Mouse (Mus musculus) kidney, embryonic 16.5 days (tissue): ENCODE results near the gene Rraga. TPM values are rescaled to one million over a fixed set of nuclear protein-coding genes. Genes with fewer than 3 reads are reported as not detected.
"Not testable (repeated sequence)": the region's sequence is repeated elsewhere in the genome, so short reads cannot be mapped to it uniquely, and the experiment has no call there.

Experiments
- ATAC-seq: fragments of 200-750 bp; cut with Nextera tagmentation; 2 replicates; pipeline ENCODE4 v1.8.0; 2017; ENCODE audit warnings: moderate TSS enrichment; ENCODE audit not compliant: low FRiP score, low TSS enrichment
- H3K27ac ChIP-seq: fragments of 300-500 bp; sonication (generic); 2 replicates; pipeline ENCODE4 v1.5.1; 2014; ENCODE audit warnings: low read length
- H3K27me3 ChIP-seq: fragments of 300-500 bp; sonication (generic); 2 replicates; pipeline ENCODE4 v1.6.1; 2014; ENCODE audit warnings: low read length, control low read depth, mixed read lengths; ENCODE audit not compliant: insufficient read depth
- H3K36me3 ChIP-seq: fragments of 300-500 bp; sonication (generic); 2 replicates; pipeline ENCODE4 v1.6.1; 2014; ENCODE audit warnings: low read length, control low read depth, mixed read lengths; ENCODE audit not compliant: insufficient read depth
- H3K4me1 ChIP-seq: fragments of 300-500 bp; sonication (generic); 2 replicates; pipeline ENCODE4 v1.6.1; 2014; ENCODE audit warnings: low read length, control low read depth, mixed read lengths; ENCODE audit not compliant: insufficient read depth
- H3K4me2 ChIP-seq: fragments of 300-500 bp; sonication (generic); replicated peaks from 2 replicates; pipeline ENCODE4 v1.6.1; 2014; ENCODE audit warnings: low read depth, low read length
- H3K4me3 ChIP-seq: fragments of 300-500 bp; sonication (generic); 2 replicates; pipeline ENCODE4 v1.5.1; 2014; ENCODE audit warnings: mild to moderate bottlenecking, low read length
- H3K9ac ChIP-seq: fragments of 300-500 bp; sonication (generic); replicated peaks from 2 replicates; pipeline ENCODE4 v1.6.1; 2014; ENCODE audit warnings: low read length
- H3K9me3 ChIP-seq: fragments of 300-500 bp; sonication (generic); 2 replicates; pipeline ENCODE4 v1.6.1; 2016; ENCODE audit warnings: low read length, control low read depth
- WGBS: fragments of 180-500 bp; shearing (Covaris S2); extraction: QIAGEN DNeasy Blood & Tissue Kit; methylation state at CpG from one replicate; pipeline ENCODE4 v1.1.7; 2014; 5-methylcytosine and 5-hydroxymethylcytosine counted together
- polyA plus RNA-seq: library from polyadenylated mRNA; unstranded; fragments of >200 nt; fragmentation: Nextera tagmentation; extraction: Ambion mirVana; gene quantifications from 2 replicates; pipeline ENCODE4 v1.2.1, GENCODE M21; 2015

Rraga gene
- polyA plus RNA-seq, 1 experiment from 2014 or later, result 121 TPM

- Histone ChIP-seq H3K4me1 (peaks cover 13% of the 10 kb centered on the region), H3K9me3 (no peaks in the 10 kb centered on the region), H3K4me2 (no peak overlapping the region), H3K4me3 (no peak overlapping the region), H3K9ac (no peak overlapping the region), H3K36me3 (peaks cover 13% of the 10 kb centered on the region), H3K27ac (no peak overlapping the region), H3K27me3 (no peaks in the 10 kb centered on the region)
- no peak for ATAC-seq
- 64% methylated on average over 4 of the region's 4 CpGs for WGBS
These were observed 4.6 kb downstream of the Rraga start for GRCm38 (mm10) chr4:86580056-86580455.

GRCm38 (mm10) chr4:86580591-86580990 is 5.1 kb downstream of the Rraga start:
- Histone ChIP-seq H3K4me3 (no peak overlapping the region), H3K27me3 (no peaks in the 10 kb centered on the region), H3K36me3 (peaks cover 13% of the 10 kb centered on the region), H3K4me2 (no peak overlapping the region), H3K9ac (no peak overlapping the region), H3K27ac (no peak overlapping the region), H3K9me3 (no peaks in the 10 kb centered on the region), H3K4me1 (peaks cover 13% of the 10 kb centered on the region)
- WGBS, result 84% methylated on average over 3 of the region's 3 CpGs
- no peak for ATAC-seq

- Histone ChIP-seq H3K4me3 (no peak overlapping the region), H3K36me3 (peaks cover 36% of the 10 kb centered on the region), H3K9me3 (no peaks in the 10 kb centered on the region), H3K27ac (no peak overlapping the region), H3K9ac (no peak overlapping the region), H3K27me3 (no peaks in the 10 kb centered on the region), H3K4me2 (no peak overlapping the region), H3K4me1 (no peaks in the 10 kb centered on the region)
- 94% methylated on average over 3 of the region's 3 CpGs for WGBS
- no peak for ATAC-seq
These were observed 12.8 kb downstream of the Rraga start for GRCm38 (mm10) chr4:86588236-86588635.

GRCm38 (mm10) chr4:86591304-86591703 is 15.8 kb downstream of the Rraga start:
- H3K27me3 ChIP-seq, result no peaks in the 10 kb centered on the region
- no peaks in the 10 kb centered on the region for H3K9me3 ChIP-seq
- peaks cover 26% of the 10 kb centered on the region for H3K36me3 ChIP-seq
- no peak overlapping the region for H3K27ac ChIP-seq
- no peak overlapping the region for H3K4me2 ChIP-seq
- WGBS, result 89% methylated on average over 2 of the region's 2 CpGs
- no peak overlapping the region for H3K4me3 ChIP-seq
- no peak overlapping the region for H3K9ac ChIP-seq
- H3K4me1 ChIP-seq, result no peaks in the 10 kb centered on the region
- no peak for ATAC-seq

GRCm38 (mm10) chr4:86611524-86612288 is 36.2 kb downstream of the Rraga start, which contains the start of gene Haus6:
Haus6 (minus strand) TSS chr4:86612055.
- ATAC-seq, result peak; percentile 100
- no peaks in the 10 kb centered on the region for H3K9me3 ChIP-seq
- WGBS, result under 1% methylated on average over 59 of the region's 59 CpGs
- no peaks in the 10 kb centered on the region for H3K36me3 ChIP-seq
- H3K4me1 ChIP-seq, result peaks cover 7% of the 10 kb centered on the region
- H3K27ac ChIP-seq, result peak within 1 kb of the TSS; percentile 78
- peak within 1 kb of the TSS; percentile 88 for H3K9ac ChIP-seq
- no peaks in the 10 kb centered on the region for H3K27me3 ChIP-seq
- H3K4me2 ChIP-seq, result peak within 1 kb of the TSS; percentile 59
- H3K4me3 ChIP-seq, result peak within 1 kb of the TSS; percentile 71

GRCm38 (mm10) chr4:86612289-86612620 is 36.8 kb downstream of the Rraga start:
- Histone ChIP-seq H3K27ac (peak overlapping the region; percentile 48; the same call in 1 of the 2 replicates), H3K36me3 (no peaks in the 10 kb centered on the region), H3K4me3 (peak overlapping the region; percentile 71), H3K9ac (peak overlapping the region; percentile 59), H3K4me1 (peaks cover 7% of the 10 kb centered on the region), H3K27me3 (no peaks in the 10 kb centered on the region), H3K9me3 (no peaks in the 10 kb centered on the region), H3K4me2 (peak overlapping the region; percentile 51)
- 38% methylated on average over 8 of the region's 8 CpGs for WGBS
- ATAC-seq, result 0 out of 2 replicates have a peak, but pooled peaks have one; percentile 20

GRCm38 (mm10) chr4:86620506-86620905 is 45.0 kb downstream of the Rraga start:
- H3K9me3 ChIP-seq, result no peaks in the 10 kb centered on the region
- H3K27me3 ChIP-seq, result no peaks in the 10 kb centered on the region
- no peak overlapping the region for H3K4me2 ChIP-seq
- no peaks in the 10 kb centered on the region for H3K4me1 ChIP-seq
- H3K4me3 ChIP-seq, result no peak overlapping the region
- H3K27ac ChIP-seq, result no peak overlapping the region
- 73% methylated on average over 2 of the region's 2 CpGs for WGBS
- ATAC-seq, result no peak
- H3K36me3 ChIP-seq, result no peaks in the 10 kb centered on the region
- H3K9ac ChIP-seq, result no peak overlapping the region

- Histone ChIP-seq H3K4me1 (no peaks in the 10 kb centered on the region), H3K36me3 (no peaks in the 10 kb centered on the region), H3K27ac (no peak overlapping the region), H3K9me3 (no peaks in the 10 kb centered on the region), H3K27me3 (no peaks in the 10 kb centered on the region), H3K4me2 (no peak overlapping the region), H3K9ac (no peak overlapping the region), H3K4me3 (no peak overlapping the region)
- WGBS, result 63% methylated on average over 3 of the region's 3 CpGs
- ATAC-seq, result no peak
These were observed 46.6 kb downstream of the Rraga start for GRCm38 (mm10) chr4:86622116-86622515.

- not testable (repeated sequence) for ATAC-seq
These were observed 47.1 kb downstream of the Rraga start for GRCm38 (mm10) chr4:86622532-86622931.

GRCm38 (mm10) chr4:86625463-86625862 is 50.0 kb downstream of the Rraga start:
- H3K27ac ChIP-seq, result no peak overlapping the region
- no peaks in the 10 kb centered on the region for H3K27me3 ChIP-seq
- no peak overlapping the region for H3K4me3 ChIP-seq
- no peaks in the 10 kb centered on the region for H3K4me1 ChIP-seq
- no peaks in the 10 kb centered on the region for H3K9me3 ChIP-seq
- no peak for ATAC-seq
- H3K9ac ChIP-seq, result no peak overlapping the region
- H3K4me2 ChIP-seq, result no peak overlapping the region
- H3K36me3 ChIP-seq, result no peaks in the 10 kb centered on the region
- 84% methylated on average over 5 of the region's 5 CpGs for WGBS

More at GRCm38 (mm10) chr4:86622532-86622931, 47.1 kb downstream of the Rraga start:
- not testable (repeated sequence) for H3K9ac ChIP-seq, H3K36me3 ChIP-seq, H3K4me2 ChIP-seq, H3K27me3 ChIP-seq, H3K4me1 ChIP-seq, H3K4me3 ChIP-seq, H3K9me3 ChIP-seq, H3K27ac ChIP-seq
- 90% methylated on average over 1 of the region's 1 CpGs for WGBS
